Mouse (Mus musculus) limb, embryonic 15.5 days (tissue): Measurements from ENCODE around the gene Sacm1l. TPM values are rescaled to one million over a fixed set of nuclear protein-coding genes. Genes with fewer than 3 reads are reported as not detected.

ENCODE experiments used
- ATAC-seq: fragments of 200-750 bp; cut with Nextera tagmentation; 2 replicates; pipeline ENCODE4 v1.8.0; 2017; ENCODE audit warnings: low read depth, moderate TSS enrichment; ENCODE audit not compliant: insufficient number of reproducible peaks, low FRiP score, low TSS enrichment
- H3K27ac ChIP-seq: fragments of 300-500 bp; sonication (generic); 2 replicates; pipeline ENCODE4 v1.5.1; 2015; ENCODE audit warnings: moderate library complexity, mild to moderate bottlenecking, inconsistent platforms
- H3K27me3 ChIP-seq: fragments of 300-500 bp; sonication (generic); 2 replicates; pipeline ENCODE4 v1.6.1; 2015; ENCODE audit warnings: inconsistent platforms
- H3K36me3 ChIP-seq: fragments of 300-500 bp; sonication (generic); 2 replicates; pipeline ENCODE4 v1.6.1; 2015; ENCODE audit warnings: inconsistent platforms
- H3K4me1 ChIP-seq: fragments of 300-500 bp; sonication (generic); 2 replicates; pipeline ENCODE4 v1.6.1; 2015; ENCODE audit warnings: inconsistent platforms
- H3K4me2 ChIP-seq: fragments of 300-500 bp; sonication (generic); 2 replicates; pipeline ENCODE4 v1.6.1; 2015; ENCODE audit warnings: mild to moderate bottlenecking, inconsistent platforms
- H3K4me3 ChIP-seq: fragments of 300-500 bp; sonication (generic); 2 replicates; pipeline ENCODE4 v1.5.1; 2015; ENCODE audit warnings: mild to moderate bottlenecking, inconsistent platforms
- H3K9ac ChIP-seq: fragments of 300-500 bp; sonication (generic); 2 replicates; pipeline ENCODE4 v1.6.1; 2015; ENCODE audit warnings: inconsistent platforms
- H3K9me3 ChIP-seq: fragments of 300-500 bp; sonication (generic); 2 replicates; pipeline ENCODE4 v1.6.1; 2016; ENCODE audit warnings: inconsistent platforms
- WGBS: fragments of 180-500 bp; shearing (Covaris S2); methylation state at CpG from one replicate; pipeline ENCODE4 v1.1.7; 2015; 5-methylcytosine and 5-hydroxymethylcytosine counted together
- polyA plus RNA-seq: library from polyadenylated mRNA; unstranded; fragments of >200 nt; fragmentation: Nextera tagmentation; extraction: Ambion mirVana; gene quantifications from 2 replicates; pipeline ENCODE4 v1.2.1, GENCODE M21; 2015

Gene Sacm1l
- polyA plus RNA-seq, 1 experiment from 2014 or later: 55.8 TPM

- Histone ChIP-seq H3K9ac (peak overlapping the region; percentile 93), H3K4me1 (peaks cover 24% of the 10 kb centered on the region), H3K27ac (peak overlapping the region; percentile 95), H3K36me3 (no peaks in the 10 kb centered on the region), H3K4me2 (peak overlapping the region; percentile 56), H3K27me3 (no peaks in the 10 kb centered on the region), H3K4me3 (peak overlapping the region; percentile 98), H3K9me3 (no peaks in the 10 kb centered on the region)
- ATAC-seq: no peak
- 0% methylated on average over 13 of the region's 13 CpGs for WGBS
Observed at GRCm38 (mm10) chr9:123530158-123530475, 558 bp downstream of the Sacm1l start.

- peaks cover 24% of the 10 kb centered on the region for H3K4me1 ChIP-seq
- peak overlapping the region; percentile 95 for H3K27ac ChIP-seq
- peak overlapping the region; percentile 98 for H3K4me3 ChIP-seq
- peak overlapping the region; percentile 93 for H3K9ac ChIP-seq
- H3K4me2 ChIP-seq: peak overlapping the region; percentile 56
- H3K27me3 ChIP-seq: no peaks in the 10 kb centered on the region
- no peaks in the 10 kb centered on the region for H3K36me3 ChIP-seq
- ATAC-seq: no peak
- no peaks in the 10 kb centered on the region for H3K9me3 ChIP-seq
- 25% methylated on average over 11 of the region's 11 CpGs for WGBS
Observed at GRCm38 (mm10) chr9:123530566-123531130, 1.1 kb downstream of the Sacm1l start.

GRCm38 (mm10) chr9:123531234-123531633, 1.7 kb downstream of the Sacm1l start:
- H3K9me3 ChIP-seq: no peaks in the 10 kb centered on the region
- peaks cover 24% of the 10 kb centered on the region for H3K4me1 ChIP-seq
- peak overlapping the region; percentile 56 for H3K4me2 ChIP-seq
- ATAC-seq: no peak
- H3K4me3 ChIP-seq: no peak overlapping the region
- no peak overlapping the region for H3K9ac ChIP-seq
- 0 out of 2 replicates have a peak, but pooled peaks cover 2% of the 10 kb centered on the region for H3K36me3 ChIP-seq
- no peaks in the 10 kb centered on the region for H3K27me3 ChIP-seq
- H3K27ac ChIP-seq: no peak overlapping the region

GRCm38 (mm10) chr9:123536613-123537012, 7.1 kb downstream of the Sacm1l start:
- no peak for ATAC-seq
- 0 out of 2 replicates have a peak, but pooled peaks cover 2% of the 10 kb centered on the region for H3K36me3 ChIP-seq
- WGBS: 78% methylated on average over 2 of the region's 2 CpGs
- H3K27ac ChIP-seq: no peak overlapping the region
- H3K4me3 ChIP-seq: no peak overlapping the region
- H3K27me3 ChIP-seq: no peaks in the 10 kb centered on the region
- no peaks in the 10 kb centered on the region for H3K9me3 ChIP-seq
- H3K4me2 ChIP-seq: no peak overlapping the region
- H3K9ac ChIP-seq: no peak overlapping the region
- peaks cover 5% of the 10 kb centered on the region; the same call in 1 of the 2 replicates for H3K4me1 ChIP-seq

- no peaks in the 10 kb centered on the region for H3K9me3 ChIP-seq
- no peak overlapping the region for H3K4me2 ChIP-seq
- no peaks in the 10 kb centered on the region for H3K4me1 ChIP-seq
- peaks cover 6% of the 10 kb centered on the region; the same call in 1 of the 2 replicates for H3K36me3 ChIP-seq
- H3K9ac ChIP-seq: no peak overlapping the region
- H3K27ac ChIP-seq: no peak overlapping the region
- WGBS: 48% methylated on average over 4 of the region's 4 CpGs
- ATAC-seq: no peak
- no peaks in the 10 kb centered on the region for H3K27me3 ChIP-seq
- H3K4me3 ChIP-seq: no peak overlapping the region
Observed at GRCm38 (mm10) chr9:123538189-123538588, 8.6 kb downstream of the Sacm1l start.

GRCm38 (mm10) chr9:123539093-123539492, 9.5 kb downstream of the Sacm1l start:
- no peaks in the 10 kb centered on the region for H3K9me3 ChIP-seq
- no peaks in the 10 kb centered on the region for H3K27me3 ChIP-seq
- H3K27ac ChIP-seq: no peak overlapping the region
- no peak for ATAC-seq
- no peak overlapping the region for H3K4me2 ChIP-seq
- no peak overlapping the region for H3K4me3 ChIP-seq
- no peak overlapping the region for H3K9ac ChIP-seq
- H3K4me1 ChIP-seq: no peaks in the 10 kb centered on the region
- 62% methylated on average over 1 of the region's 1 CpGs for WGBS
- peaks cover 15% of the 10 kb centered on the region; the same call in 1 of the 2 replicates for H3K36me3 ChIP-seq

- Histone ChIP-seq H3K4me1 (no peaks in the 10 kb centered on the region), H3K27ac (no peak overlapping the region), H3K27me3 (no peaks in the 10 kb centered on the region), H3K9me3 (no peaks in the 10 kb centered on the region), H3K36me3 (peaks cover 15% of the 10 kb centered on the region; the same call in 1 of the 2 replicates), H3K9ac (no peak overlapping the region), H3K4me2 (no peak overlapping the region), H3K4me3 (no peak overlapping the region)
- ATAC-seq: no peak
- WGBS: 73% methylated on average over 2 of the region's 2 CpGs
Observed at GRCm38 (mm10) chr9:123539823-123540222, 10.3 kb downstream of the Sacm1l start.

GRCm38 (mm10) chr9:123554599-123554998, 25.0 kb downstream of the Sacm1l start:
- no peak for ATAC-seq
- no peaks in the 10 kb centered on the region for H3K4me1 ChIP-seq
- no peaks in the 10 kb centered on the region for H3K27me3 ChIP-seq
- no peaks in the 10 kb centered on the region for H3K9me3 ChIP-seq
- no peak overlapping the region for H3K4me2 ChIP-seq
- H3K27ac ChIP-seq: no peak overlapping the region
- H3K36me3 ChIP-seq: peaks cover 81% of the 10 kb centered on the region
- 31% methylated on average over 3 of the region's 3 CpGs for WGBS
- no peak overlapping the region for H3K4me3 ChIP-seq
- H3K9ac ChIP-seq: no peak overlapping the region

GRCm38 (mm10) chr9:123577360-123578192, 48.0 kb downstream of the Sacm1l start:
- WGBS: 76% methylated on average over 10 of the region's 10 CpGs
- H3K27ac ChIP-seq: no peak overlapping the region
- H3K4me2 ChIP-seq: no peak overlapping the region
- no peak overlapping the region for H3K9ac ChIP-seq
- peaks cover 44% of the 10 kb centered on the region for H3K36me3 ChIP-seq
- H3K9me3 ChIP-seq: no peaks in the 10 kb centered on the region
- no peaks in the 10 kb centered on the region for H3K27me3 ChIP-seq
- no peaks in the 10 kb centered on the region for H3K4me1 ChIP-seq
- no peak for ATAC-seq
- no peak overlapping the region for H3K4me3 ChIP-seq

GRCm38 (mm10) chr9:123589240-123589910, 59.8 kb downstream of the Sacm1l start:
- no peak overlapping the region for H3K9ac ChIP-seq
- no peaks in the 10 kb centered on the region for H3K27me3 ChIP-seq
- H3K4me1 ChIP-seq: no peaks in the 10 kb centered on the region
- H3K4me2 ChIP-seq: no peak overlapping the region
- WGBS: 89% methylated on average over 7 of the region's 7 CpGs
- H3K9me3 ChIP-seq: no peaks in the 10 kb centered on the region
- no peak overlapping the region for H3K27ac ChIP-seq
- H3K36me3 ChIP-seq: peaks cover 51% of the 10 kb centered on the region
- H3K4me3 ChIP-seq: no peak overlapping the region
- ATAC-seq: no peak

GRCm38 (mm10) chr9:123595194-123595593, 65.6 kb downstream of the Sacm1l start:
- Histone ChIP-seq H3K9ac (no peak overlapping the region), H3K4me1 (no peaks in the 10 kb centered on the region)
- ATAC-seq: no peak

GRCm38 (mm10) chr9:123596910-123597309, 67.4 kb downstream of the Sacm1l start:
- 92% methylated on average over 2 of the region's 2 CpGs for WGBS
- Histone ChIP-seq H3K9me3 (no peaks in the 10 kb centered on the region), H3K27me3 (no peaks in the 10 kb centered on the region), H3K4me3 (no peak overlapping the region), H3K27ac (no peak overlapping the region), H3K4me2 (no peak overlapping the region), H3K9ac (no peak overlapping the region), H3K36me3 (peaks cover 16% of the 10 kb centered on the region), H3K4me1 (no peaks in the 10 kb centered on the region)
- ATAC-seq: no peak

More at GRCm38 (mm10) chr9:123595194-123595593, 65.6 kb downstream of the Sacm1l start:
- H3K27me3 ChIP-seq: no peaks in the 10 kb centered on the region
- no peak overlapping the region for H3K27ac ChIP-seq
- H3K9me3 ChIP-seq: no peaks in the 10 kb centered on the region
- WGBS: 90% methylated on average over 4 of the region's 4 CpGs
- H3K4me2 ChIP-seq: no peak overlapping the region
- no peak overlapping the region for H3K4me3 ChIP-seq
- peaks cover 26% of the 10 kb centered on the region for H3K36me3 ChIP-seq
